Mouse (Mus musculus): Measurements from ENCODE around the gene Inhbe.

DNA sequence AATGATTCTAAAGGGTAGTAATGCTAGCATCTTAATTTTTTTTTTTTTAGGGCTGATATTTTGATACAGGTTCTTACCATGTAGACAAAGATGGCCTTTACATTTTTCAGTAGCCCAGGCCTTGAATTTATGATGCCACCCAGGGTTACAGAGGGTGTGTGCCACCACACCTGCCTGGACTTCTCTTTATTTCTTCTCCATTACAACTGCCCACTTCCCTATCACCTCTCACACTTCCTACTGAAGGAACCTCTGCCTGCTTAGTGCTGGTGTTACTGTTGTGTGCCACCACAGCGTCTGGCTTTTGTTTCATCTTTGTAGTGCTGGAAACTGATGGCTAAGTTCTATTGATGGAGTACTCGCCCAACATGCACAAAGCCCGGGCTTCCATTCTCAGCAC lies 6.5 kb upstream of the Inhbe start:
- TF ChIP-seq POLR2A (IDR thresholded peaks at IDR 0.05; ENCODE audit: borderline replicate concordance, low read depth, low read length) (no peak), CTCF (IDR thresholded peaks at IDR 0.05; ENCODE audit: low read depth, low read length) (no peak)

Data from bone marrow macrophage, adult 2 months (primary cell).